Mouse (Mus musculus): ENCODE measurements around the gene Exosc8.

Gene Exosc8

DNA sequence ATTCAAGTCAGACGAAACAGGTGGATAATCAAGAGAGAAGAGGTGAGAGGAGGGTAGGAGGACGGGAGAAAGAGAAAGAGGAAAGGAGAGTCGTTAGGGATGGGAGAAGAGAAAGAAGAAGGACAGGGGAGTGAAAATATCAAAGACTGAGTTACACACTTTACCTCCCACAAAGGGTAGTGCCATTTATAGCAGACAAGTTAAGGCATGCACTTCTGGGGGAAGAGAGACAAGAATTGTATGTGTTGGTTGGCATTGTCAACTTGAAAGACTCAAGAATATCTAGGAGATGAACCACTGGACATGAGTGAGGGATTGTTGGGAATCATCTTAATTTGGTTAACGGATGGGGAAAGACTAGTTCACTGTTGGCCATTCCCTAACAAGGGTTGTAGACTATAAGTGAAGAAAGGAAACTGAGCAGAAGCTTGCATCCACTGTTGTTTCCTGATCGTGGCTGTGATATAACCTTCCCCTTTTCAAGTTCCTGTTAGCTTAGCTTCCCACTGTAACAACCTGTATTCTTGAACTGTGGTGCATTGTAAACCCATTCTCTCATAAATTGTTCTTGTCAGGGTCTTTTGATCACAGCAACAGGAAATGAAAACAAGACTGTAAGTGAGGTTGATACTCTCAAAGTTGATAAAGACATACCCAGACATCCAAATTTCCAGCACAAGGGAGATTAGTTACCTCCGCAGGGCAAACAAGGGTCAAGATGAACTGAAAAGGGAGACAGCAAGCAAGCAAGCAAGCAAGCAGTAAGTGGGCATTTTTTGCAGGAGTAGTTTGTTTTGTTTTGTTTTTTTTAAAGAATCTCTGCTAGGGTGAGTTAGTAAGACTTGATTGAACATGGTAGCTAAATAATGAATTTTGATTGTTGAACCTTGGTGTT lies 53.6 kb downstream of the Exosc8 start:
- no peak for DNase-seq (ENCODE audit: low read depth, low spot score)

Measured in retina, postnatal 7 days (tissue).